ENCODE assay signal across 17 mouse cellular contexts in the genomic region with DNA sequence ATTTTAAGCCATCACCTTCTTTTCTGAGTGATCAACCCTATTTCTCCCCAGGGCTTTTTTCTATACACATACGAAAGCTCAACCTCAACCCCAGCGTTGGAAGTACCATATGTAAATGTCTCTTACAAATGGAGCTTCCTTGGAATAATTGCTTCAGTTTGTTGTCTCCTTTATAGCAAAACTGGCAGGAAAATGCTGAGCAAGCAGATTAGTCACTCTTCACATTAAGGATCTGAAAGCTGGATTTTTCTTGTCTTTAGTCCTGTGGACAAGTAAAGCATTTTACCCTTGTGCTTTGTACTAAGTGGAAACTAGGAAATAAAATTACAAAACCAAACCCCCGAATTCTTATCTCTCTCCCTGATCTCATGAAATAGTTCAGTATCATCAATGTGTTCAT.
"Had no signal": no experiment of that assay in that cellular context is flagged by ENCODE, and none has a peak within 500 bp of the region (broad histone marks: within the 10 kb centered on the region; RNA-seq: fewer than 3 reads in every experiment).

No protein-coding gene starts in this region.

- H3K36me3 ChIP-seq: neural tube, embryonic 12.5 days; neural tube, embryonic 13.5 days; neural tube, embryonic 15.5 days; stomach, embryonic 15.5 days had no signal

- H3K4me1 ChIP-seq: neural tube, embryonic 12.5 days; stomach, embryonic 15.5 days had no signal

- DNase-seq: retina, postnatal 1 day; right cerebral cortex, adult 18-20 months; right cerebral cortex, postnatal 14 days; right cerebral cortex, postnatal 25 days; right cerebral cortex, postnatal 4 days; spleen, adult 18-20 months; thymus, adult 18-20 months; thymus, adult 2 months; thymus, postnatal 14 days; thymus, postnatal 25 days; thymus, postnatal 36 days; thymus, postnatal 4 days had no signal

- H3K4me3 ChIP-seq: neural tube, embryonic 12.5 days; neural tube, embryonic 13.5 days; neural tube, embryonic 15.5 days; stomach, embryonic 15.5 days had no signal

- H3K9me3 ChIP-seq: neural tube, embryonic 12.5 days; neural tube, embryonic 13.5 days; neural tube, embryonic 15.5 days; stomach, embryonic 15.5 days had no signal

- H3K9ac ChIP-seq: neural tube, embryonic 12.5 days; neural tube, embryonic 13.5 days; neural tube, embryonic 15.5 days; stomach, embryonic 15.5 days had no signal

- H3K27ac ChIP-seq: neural tube, embryonic 12.5 days; neural tube, embryonic 13.5 days; neural tube, embryonic 15.5 days; stomach, embryonic 15.5 days; stomach, postnatal 0 days had no signal

- H3K4me2 ChIP-seq: neural tube, embryonic 12.5 days; neural tube, embryonic 13.5 days; neural tube, embryonic 15.5 days; stomach, embryonic 15.5 days had no signal

- H3K27me3 ChIP-seq: neural tube, embryonic 12.5 days; neural tube, embryonic 13.5 days; neural tube, embryonic 15.5 days; stomach, embryonic 15.5 days had no signal
